In the genomic region with DNA sequence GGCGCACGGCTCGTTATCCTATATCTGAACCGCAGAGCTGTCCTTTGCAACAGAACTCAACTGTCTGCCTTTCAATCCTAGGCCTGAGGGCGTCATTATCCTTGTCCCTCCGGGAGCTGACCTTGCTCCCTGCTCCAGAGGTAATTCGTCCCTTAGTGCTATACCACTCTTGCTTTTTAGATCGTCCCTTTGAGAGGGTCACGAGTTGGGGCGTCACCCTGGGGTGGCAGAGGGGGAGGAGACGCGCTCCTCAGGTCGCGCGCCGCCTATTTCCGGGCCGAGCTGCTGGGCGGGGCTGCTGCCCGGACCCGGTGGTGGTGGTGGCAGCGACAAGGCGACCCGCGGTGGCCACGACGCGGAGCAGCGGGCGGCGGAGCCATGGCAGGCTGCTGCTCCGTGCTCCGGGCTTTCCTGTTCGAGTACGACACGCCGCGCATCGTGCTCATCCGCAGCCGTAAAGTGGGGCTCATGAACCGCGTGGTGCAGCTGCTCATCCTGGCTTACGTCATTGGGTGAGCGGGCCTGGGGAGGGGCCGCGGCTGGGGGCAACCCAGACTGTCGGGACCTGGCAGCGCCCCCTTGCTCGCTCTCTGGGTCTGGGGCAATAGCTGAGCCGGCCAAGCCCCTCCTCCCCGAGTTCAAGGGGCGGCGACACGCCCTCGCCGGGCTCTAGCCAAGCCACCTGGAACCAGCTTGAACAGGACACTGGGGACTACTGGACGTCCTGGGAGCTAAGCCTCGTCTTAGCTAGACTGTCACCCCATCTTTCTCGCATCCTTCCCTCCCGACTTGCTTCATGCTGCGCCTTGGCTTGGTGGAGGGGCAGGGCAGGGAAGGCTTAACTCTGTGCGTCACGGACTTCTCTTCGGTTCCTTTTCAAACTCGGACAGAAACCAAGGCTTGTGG, we compare ENCODE assay signal across 8 mouse cellular contexts. TPM values are rescaled to one million over a fixed set of nuclear protein-coding genes. Genes with fewer than 3 reads are reported as not detected.
DNase-seq lines count a peak whose midpoint lies in the region; ATAC-seq lines count a peak whose summit lies in the region.

A gene (plus strand): TSS at position 269 of the 906 bp plus-strand sequence.

- ATAC-seq in hindbrain, embryonic 13.5 days (ENCODE audit: low FRiP score): peak; percentile 87

- 2% methylated on average over 63 of the region's 66 CpGs for WGBS in hindbrain, embryonic 13.5 days

- peak within 1 kb of the TSS; percentile 62 for H3K4me3 ChIP-seq in hindbrain, embryonic 13.5 days

- H3K36me3 ChIP-seq in hindbrain, embryonic 13.5 days: no peaks in the 10 kb centered on the region

- H3K27ac ChIP-seq in hindbrain, embryonic 13.5 days: peak within 1 kb of the TSS; percentile 83

- DNase-seq in NIH3T3 (ENCODE audit: low read depth): peak; percentile 86
- peak; percentile 86 to 87 for DNase-seq in cerebellum, postnatal 10 days
- DNase-seq in frontal cortex, postnatal 14 days (ENCODE audit: low spot score in 2 of 2): peak; percentile 75 to 82
- peak; percentile 78 to 83 for DNase-seq in layer of hippocampus, postnatal 36 days
- DNase-seq in lung, postnatal 36 days: peak; percentile 93
- DNase-seq in retina, postnatal 1 day: peak; percentile 93
- DNase-seq in urinary bladder, adult 18-20 months (ENCODE audit: low spot score in 2 of 2): peak; percentile 61 to 73

- no peaks in the 10 kb centered on the region for H3K9me3 ChIP-seq in hindbrain, embryonic 13.5 days

- no peaks in the 10 kb centered on the region for H3K27me3 ChIP-seq in hindbrain, embryonic 13.5 days

- H3K9ac ChIP-seq in hindbrain, embryonic 13.5 days: peak within 1 kb of the TSS; percentile 83

- H3K4me1 ChIP-seq in hindbrain, embryonic 13.5 days (replicated peaks): peaks cover 14% of the 10 kb centered on the region

- H3K4me2 ChIP-seq in hindbrain, embryonic 13.5 days: peak within 1 kb of the TSS; percentile 80

RNA-seq across cellular contexts. Expression of the gene that starts here (rescaled TPM):
- 16.7 and 17.3 TPM in 2 replicates for polyA plus RNA-seq in hindbrain, embryonic 13.5 days (2015; fragmentation: Nextera tagmentation; extraction: Ambion mirVana)
- 10 to 100 TPM; 12.9 to 13.1 TPM for total RNA-seq in layer of hippocampus, postnatal 36 days (2021)

Comparison
In these comparisons a context has a peak if more than half of its experiments do, and no peak if none do; other contexts are left out.
1. Peak in every context shown above with its lines: DNase-seq, ATAC-seq, H3K4me3 ChIP-seq and H3K27ac ChIP-seq.